Mouse (Mus musculus): ENCODE results near the gene Sytl2. TPM values are rescaled to one million over a fixed set of nuclear protein-coding genes. Genes with fewer than 3 reads are reported as not detected.

The Sytl2 gene
- total and polyA plus RNA-seq, 3 experiments, result 0.85 TPM; not detected in 2

DNA sequence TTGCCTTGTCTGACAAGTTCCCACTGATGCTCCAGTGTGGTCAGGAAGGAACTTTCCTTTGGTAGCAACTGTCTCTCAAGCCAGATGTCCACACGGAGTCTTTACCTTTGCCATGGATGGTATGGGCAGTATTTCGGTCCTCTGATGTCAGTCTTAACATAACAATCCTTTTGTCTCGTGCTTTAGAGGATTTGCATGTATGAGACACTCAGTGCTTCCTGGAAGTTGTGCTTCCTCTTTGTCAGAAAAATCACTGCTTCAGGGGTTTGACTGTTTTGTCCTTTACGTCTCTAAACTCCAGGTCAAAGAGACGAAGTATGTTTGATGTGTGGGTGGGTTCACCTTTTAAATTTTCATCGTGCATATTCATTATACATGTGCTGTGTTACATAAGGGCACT lies 10.2 kb upstream of the Sytl2 start (continued):
- TF ChIP-seq USF1 (IDR thresholded peaks at IDR 0.05; ENCODE audit: low read depth, low read length) (no peak), CHD2 (IDR thresholded peaks at IDR 0.05; ENCODE audit: low read length) (no peak), EP300 (IDR thresholded peaks at IDR 0.05; ENCODE audit: low read length) (peak; percentile 53)

DNA sequence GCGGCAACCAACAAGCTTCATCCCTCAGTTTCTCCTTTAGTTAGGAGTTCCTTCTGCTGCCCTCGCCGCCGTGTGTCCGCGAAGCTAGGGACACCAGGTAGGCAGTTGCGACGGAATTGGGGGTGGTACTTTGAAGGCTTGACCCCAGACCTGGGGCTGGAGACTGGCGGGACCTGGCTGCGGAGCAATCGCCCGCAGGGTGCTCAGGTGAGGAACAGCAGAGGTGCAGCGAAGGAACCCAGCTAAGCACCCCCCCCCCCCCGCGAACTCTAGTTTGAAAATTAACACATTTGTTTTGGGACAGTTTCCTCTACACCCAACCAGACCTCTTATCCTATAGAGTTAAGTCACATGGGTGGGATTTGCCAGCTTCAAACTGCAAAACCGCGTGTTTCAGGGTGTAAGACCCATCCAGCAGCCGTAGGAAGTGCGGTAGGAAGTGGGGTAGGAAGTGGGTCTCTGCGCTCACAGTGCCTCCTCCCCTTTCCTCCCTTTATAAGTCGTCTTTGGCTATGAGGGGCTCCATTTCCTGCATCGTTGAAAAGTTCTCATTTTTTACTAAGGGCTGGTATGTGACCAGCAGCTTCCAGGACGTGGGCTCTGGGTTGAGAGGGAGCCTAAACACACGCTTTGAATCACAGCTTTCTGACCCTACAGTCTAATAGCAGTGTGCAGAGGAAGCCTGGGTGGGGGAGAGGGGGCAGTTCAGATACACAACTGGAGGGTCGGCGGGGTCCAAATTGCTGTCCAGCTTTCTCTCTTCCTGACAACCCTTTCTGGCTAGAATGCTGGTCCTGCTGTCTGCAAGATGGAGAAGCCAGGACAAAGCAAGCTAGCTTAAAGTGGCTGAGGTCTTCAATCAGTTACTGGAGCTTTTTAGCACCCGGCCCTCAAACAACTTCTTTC lies 848 bp downstream of the Sytl2 start:
- DNase-seq (ENCODE audit: extremely low read depth), result no peak
- H3K4me1 ChIP-seq (ENCODE audit: control insufficient read depth in 1 of 2, insufficient read depth in 2 of 2), result peaks cover 2 to 15% of the 10 kb centered on the region in 2 experiments; a peak in 3 of 4 replicates
- peak overlapping the region; percentile 93 for H3K4me2 ChIP-seq (ENCODE audit: insufficient read depth, low read depth, poor library complexity, severe bottlenecking)
- H3K36me3 ChIP-seq (replicated peaks in 1 of 2; ENCODE audit: control insufficient read depth in 1 of 2, insufficient read depth in 1 of 2, low read length in 1 of 2), result no peaks in the 10 kb centered on the region
- H3K27me3 ChIP-seq (replicated peaks), result no peaks in the 10 kb centered on the region
- H3K27ac ChIP-seq (ENCODE audit: insufficient read depth, low read depth), result no peak overlapping the region
- TF ChIP-seq POLR2A (IDR thresholded peaks at IDR 0.05; ENCODE audit: low read depth, low read length) (no peak), MAZ (IDR thresholded peaks at IDR 0.05; ENCODE audit: low read depth, low read length) (no peak), SIN3A (IDR thresholded peaks at IDR 0.05; ENCODE audit: low read length) (no peak)
- H3K9me3 ChIP-seq (replicated peaks; ENCODE audit: low read length), result no peaks in the 10 kb centered on the region
- peak overlapping the region; percentile 23; the same call in 1 of the 2 replicates for H3K9ac ChIP-seq (ENCODE audit: insufficient read depth, low read depth)
- H3K79me2 ChIP-seq (replicated peaks; ENCODE audit: control insufficient read depth, extremely low read depth, insufficient read depth, poor library complexity, severe bottlenecking), result no peaks in the 10 kb centered on the region
- H3K4me3 ChIP-seq (replicated peaks in 1 of 3; ENCODE audit: low read depth in 2 of 3, low read length in 2 of 3, poor library complexity in 1 of 3), result peak overlapping the region in 1 of 3 experiments; percentile 51
- in situ Hi-C loops (cut with MboI; ENCODE audit: low pct_ligation_motif_present, low pct_unique_long_range_greater_than_20kb, low sequenced_read_pairs), result no loop called here
- dilution Hi-C loops (cut with MboI; ENCODE audit: extremely low pct_ligation_motif_present, extremely low pct_unique_long_range_greater_than_20kb, low sequenced_read_pairs), result no loop called here

DNA sequence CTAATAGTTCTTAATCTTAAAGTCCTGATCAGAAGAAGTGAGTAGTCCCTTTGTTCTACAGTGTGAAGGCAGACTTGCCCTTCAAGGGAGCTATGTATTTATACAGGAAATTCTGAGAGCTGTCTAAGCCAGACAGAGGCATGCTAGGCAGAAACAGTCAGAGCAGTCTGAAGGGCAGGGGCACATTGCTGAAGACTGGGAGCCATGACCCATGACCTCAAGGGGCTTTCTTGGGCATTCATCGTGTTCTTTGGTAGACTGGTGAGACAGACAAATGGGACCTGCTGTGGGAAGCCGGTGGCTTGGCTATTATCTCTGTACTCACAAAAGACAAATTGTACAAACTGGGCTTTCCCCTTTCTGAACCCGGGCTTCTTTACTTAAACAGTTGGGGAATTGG lies 4.0 kb downstream of the Sytl2 start:
- TF ChIP-seq ZNF384 (IDR thresholded peaks at IDR 0.05; ENCODE audit: low read depth, low read length), result no peak
- TF ChIP-seq NELFE (IDR thresholded peaks at IDR 0.05; ENCODE audit: low read depth, low read length), result no peak
- no peak for TF ChIP-seq CTCF (conservative IDR thresholded peaks at IDR 0.05 in 1 of 2, IDR thresholded peaks at IDR 0.05 in 1 of 2; ENCODE audit: low read depth in 2 of 2, low read length in 2 of 2)
- TF ChIP-seq TCF12 (IDR thresholded peaks at IDR 0.05; ENCODE audit: low read depth, low read length), result no peak
- no peak for TF ChIP-seq CHD1 (IDR thresholded peaks at IDR 0.05; ENCODE audit: low read depth, low read length)
- TF ChIP-seq USF1 (IDR thresholded peaks at IDR 0.05; ENCODE audit: low read depth, low read length), result no peak
- no peak for TF ChIP-seq JUND (conservative IDR thresholded peaks at IDR 0.05; ENCODE audit: low read depth, low read length)
- TF ChIP-seq MAZ (IDR thresholded peaks at IDR 0.05; ENCODE audit: low read depth, low read length), result no peak
- no peak for TF ChIP-seq SIN3A (IDR thresholded peaks at IDR 0.05; ENCODE audit: low read length)
- no peaks in the 10 kb centered on the region for H3K79me2 ChIP-seq (replicated peaks; ENCODE audit: control insufficient read depth, extremely low read depth, insufficient read depth, poor library complexity, severe bottlenecking)
- peaks cover 2 to 4% of the 10 kb centered on the region in 2 experiments; a peak in 2 of 4 replicates for H3K4me1 ChIP-seq (ENCODE audit: control insufficient read depth in 1 of 2, insufficient read depth in 2 of 2)
- H3K9ac ChIP-seq (ENCODE audit: insufficient read depth, low read depth), result no peak overlapping the region
- H3K27me3 ChIP-seq (replicated peaks), result no peaks in the 10 kb centered on the region
- H3K27ac ChIP-seq (ENCODE audit: insufficient read depth, low read depth), result no peak overlapping the region
- in situ Hi-C loops (cut with MboI; ENCODE audit: low pct_ligation_motif_present, low pct_unique_long_range_greater_than_20kb, low sequenced_read_pairs) (no loop called here), dilution Hi-C loops (cut with MboI; ENCODE audit: extremely low pct_ligation_motif_present, extremely low pct_unique_long_range_greater_than_20kb, low sequenced_read_pairs) (no loop called here)
- no peak overlapping the region for H3K4me2 ChIP-seq (ENCODE audit: insufficient read depth, low read depth, poor library complexity, severe bottlenecking)
- DNase-seq (ENCODE audit: extremely low read depth), result no peak
- H3K36me3 ChIP-seq (replicated peaks in 1 of 2; ENCODE audit: control insufficient read depth in 1 of 2, insufficient read depth in 1 of 2, low read length in 1 of 2), result no peaks in the 10 kb centered on the region
- no peak overlapping the region for H3K4me3 ChIP-seq (replicated peaks in 1 of 3; ENCODE audit: low read depth in 2 of 3, low read length in 2 of 3, poor library complexity in 1 of 3)
- no peaks in the 10 kb centered on the region for H3K9me3 ChIP-seq (replicated peaks; ENCODE audit: low read length)
